Mouse (Mus musculus): Measurements from ENCODE around the gene Adamts20.

- TF ChIP-seq CTCF (IDR thresholded peaks at IDR 0.05 in 2 of 3, conservative IDR thresholded peaks at IDR 0.05 in 1 of 3; ENCODE audit: control insufficient read depth in 1 of 3, insufficient read depth in 1 of 3, low read depth in 2 of 3, low read length in 3 of 3, poor library complexity in 1 of 3, severe bottlenecking in 1 of 3): no peak
- no peak for TF ChIP-seq ELF1 (IDR thresholded peaks at IDR 0.05; ENCODE audit: low read depth, low read length)
- no peak for TF ChIP-seq EP300 (IDR thresholded peaks at IDR 0.05; ENCODE audit: low read depth in 1 of 2, low read length in 2 of 2)
- TF ChIP-seq SIN3A (IDR thresholded peaks at IDR 0.05; ENCODE audit: low read length): no peak
- no peak for TF ChIP-seq TCF12 (IDR thresholded peaks at IDR 0.05; ENCODE audit: low read depth, low read length)
- no peak for TF ChIP-seq POLR2A (IDR thresholded peaks at IDR 0.05; ENCODE audit: control insufficient read depth in 1 of 2, insufficient read depth in 1 of 2, low read depth in 1 of 2, low read length in 2 of 2, poor library complexity in 1 of 2)
- no peak for TF ChIP-seq MAZ (IDR thresholded peaks at IDR 0.05; ENCODE audit: low read depth, low read length)
- no peak for TF ChIP-seq GABPA (IDR thresholded peaks at IDR 0.05; ENCODE audit: low read depth, low read length)
- TF ChIP-seq CHD2 (IDR thresholded peaks at IDR 0.05; ENCODE audit: low read length): no peak
- no peak for TF ChIP-seq UBTF (IDR thresholded peaks at IDR 0.05; ENCODE audit: borderline replicate concordance, insufficient read depth, low read depth, low read length)
Observed at GRCm38 (mm10) chr15:94236726-94237125, 228.5 kb downstream of the Adamts20 start.

Data from MEL (cell line).